Mouse (Mus musculus): ENCODE data around the gene Tnfrsf9. TPM values are rescaled to one million over a fixed set of nuclear protein-coding genes. Genes with fewer than 3 reads are reported as not detected.

The Tnfrsf9 gene
- polyA plus RNA-seq, 2 experiments from 2014 or later: 209 to 263 TPM

Other genes starting within 250 kb of the Tnfrsf9 start
- 1 to 10 TPM; 1.4 to 2.7 TPM for gene Errfi1, start 60.6 kb upstream of the Tnfrsf9 start, polyA plus RNA-seq (2017; shearing (Covaris generic))
- 100 to 1,000 TPM; 550 to 588 TPM for gene Park7, start 125 bp upstream of the Tnfrsf9 start, polyA plus RNA-seq (2017; shearing (Covaris generic))
- not detected for gene Uts2, start 82.5 kb downstream of the Tnfrsf9 start, polyA plus RNA-seq (2017; shearing (Covaris generic))
- 1 to 10 TPM; 4.7 to 5.2 TPM for gene Per3, start 130.1 kb downstream of the Tnfrsf9 start, polyA plus RNA-seq (2017; shearing (Covaris generic))
- gene Vamp3, start 143.4 kb downstream of the Tnfrsf9 start, polyA plus RNA-seq (2017; shearing (Covaris generic)): 10 to 100 TPM; 41.7 to 53.2 TPM
- gene Gm13090, start 175.0 kb downstream of the Tnfrsf9 start, polyA plus RNA-seq (2017; shearing (Covaris generic)): not detected